Mouse (Mus musculus) neural tube, embryonic 15.5 days (tissue): ENCODE data around the gene Mylpf. TPM values are rescaled to one million over a fixed set of nuclear protein-coding genes. Genes with fewer than 3 reads are reported as not detected.
"Not testable (repeated sequence)": the region's sequence is repeated elsewhere in the genome, so short reads cannot be mapped to it uniquely, and the experiment has no call there.

ENCODE experiments used
- ATAC-seq: fragments of 200-750 bp; cut with Nextera tagmentation; 2 replicates; pipeline ENCODE4 v1.8.0; 2017; ENCODE audit warnings: mild to moderate bottlenecking, moderate TSS enrichment, moderate library complexity; ENCODE audit not compliant: low FRiP score
- H3K27ac ChIP-seq: fragments of 300-500 bp; sonication (generic); replicated peaks from 2 replicates; pipeline ENCODE4 v1.5.1; 2015; ENCODE audit warnings: mild to moderate bottlenecking, inconsistent platforms
- H3K27me3 ChIP-seq: fragments of 300-500 bp; sonication (generic); replicated peaks from 2 replicates; pipeline ENCODE4 v1.6.1; 2015; ENCODE audit warnings: inconsistent platforms
- H3K36me3 ChIP-seq: fragments of 300-500 bp; sonication (generic); 2 replicates; pipeline ENCODE4 v1.6.1; 2015; ENCODE audit warnings: inconsistent platforms
- H3K4me1 ChIP-seq: fragments of 300-500 bp; sonication (generic); 2 replicates; pipeline ENCODE4 v1.6.1; 2015; ENCODE audit warnings: inconsistent platforms
- H3K4me2 ChIP-seq: fragments of 300-500 bp; sonication (generic); 2 replicates; pipeline ENCODE4 v1.6.1; 2015; ENCODE audit warnings: inconsistent platforms, mild to moderate bottlenecking, moderate library complexity
- H3K4me3 ChIP-seq: fragments of 300-500 bp; sonication (generic); replicated peaks from 2 replicates; pipeline ENCODE4 v1.5.1; 2015; ENCODE audit warnings: mild to moderate bottlenecking, inconsistent platforms
- H3K9ac ChIP-seq: fragments of 300-500 bp; sonication (generic); replicated peaks from 2 replicates; pipeline ENCODE4 v1.6.1; 2015; ENCODE audit warnings: mild to moderate bottlenecking, inconsistent platforms
- H3K9me3 ChIP-seq: fragments of 300-500 bp; sonication (generic); replicated peaks from 2 replicates; pipeline ENCODE4 v1.6.1; 2016; ENCODE audit warnings: inconsistent platforms
- WGBS: fragments of 180-500 bp; shearing (Covaris S2); methylation state at CpG from one replicate; pipeline ENCODE4 v1.1.7; 2015; ENCODE audit warnings: mixed read lengths; 5-methylcytosine and 5-hydroxymethylcytosine counted together
- polyA plus RNA-seq: library from polyadenylated mRNA; unstranded; fragments of >200 nt; fragmentation: Nextera tagmentation; extraction: Ambion mirVana; gene quantifications from 2 replicates; pipeline ENCODE4 v1.2.1, GENCODE M21; 2015

Gene Mylpf
- polyA plus RNA-seq, 1 experiment from 2014 or later = 72.2 TPM

DNA sequence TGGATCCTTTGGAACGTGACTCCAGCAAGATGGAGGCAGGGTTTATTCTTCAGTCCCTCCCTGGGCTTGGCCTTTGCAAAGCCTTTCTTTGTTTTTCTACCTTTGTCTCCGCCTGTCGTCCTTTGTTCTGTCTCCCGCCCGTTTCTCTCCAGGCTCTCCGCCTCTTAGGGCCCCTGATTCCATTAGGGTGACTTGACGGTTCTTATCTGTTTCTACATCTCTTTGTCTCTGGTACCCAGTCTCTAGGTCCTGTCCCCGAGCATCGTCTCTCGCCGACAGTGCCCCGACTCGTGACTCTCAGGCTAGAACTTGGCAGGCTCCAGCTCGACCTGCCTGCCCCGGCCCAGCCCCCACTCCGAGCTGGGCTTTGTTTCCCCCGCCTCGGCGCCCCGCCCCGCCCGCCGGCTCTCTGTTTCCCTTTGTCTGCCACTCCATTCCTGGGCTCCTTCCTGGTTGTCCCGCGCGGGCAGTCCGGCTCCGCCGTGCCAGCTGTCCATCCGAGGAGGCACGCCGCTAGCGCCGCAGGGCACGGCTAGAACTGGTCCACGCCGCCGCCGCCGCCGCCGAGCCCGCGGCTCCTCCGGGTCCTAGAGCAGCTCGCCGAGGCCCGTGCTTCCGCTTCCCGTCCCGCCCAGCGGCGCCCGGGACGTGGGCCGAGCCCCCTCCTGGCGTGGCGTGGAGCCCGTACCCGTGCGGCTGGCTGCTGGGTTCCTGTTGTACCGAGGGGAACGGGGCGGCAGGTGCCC is 24.1 kb downstream of the Mylpf start, which contains the start of the genes Zfp553 and Sept1:
Zfp553 (plus strand) TSS at position 440 of the 746 bp plus-strand sequence.
Sept1 (minus strand) TSS at position 509 of the 746 bp plus-strand sequence.
- Histone ChIP-seq H3K4me1 (peaks cover 48% of the 10 kb centered on the region), H3K36me3 (peaks cover 28% of the 10 kb centered on the region), H3K9ac (peak within 1 kb of the TSS; percentile 98), H3K27ac (peak within 1 kb of the TSS; percentile 97), H3K4me2 (peak within 1 kb of the TSS; percentile 71), H3K9me3 (no peaks in the 10 kb centered on the region), H3K4me3 (peak within 1 kb of the TSS; percentile 99), H3K27me3 (no peaks in the 10 kb centered on the region)
- peak; percentile 91 for ATAC-seq
- under 1% methylated on average over 50 of the region's 64 CpGs for WGBS

DNA sequence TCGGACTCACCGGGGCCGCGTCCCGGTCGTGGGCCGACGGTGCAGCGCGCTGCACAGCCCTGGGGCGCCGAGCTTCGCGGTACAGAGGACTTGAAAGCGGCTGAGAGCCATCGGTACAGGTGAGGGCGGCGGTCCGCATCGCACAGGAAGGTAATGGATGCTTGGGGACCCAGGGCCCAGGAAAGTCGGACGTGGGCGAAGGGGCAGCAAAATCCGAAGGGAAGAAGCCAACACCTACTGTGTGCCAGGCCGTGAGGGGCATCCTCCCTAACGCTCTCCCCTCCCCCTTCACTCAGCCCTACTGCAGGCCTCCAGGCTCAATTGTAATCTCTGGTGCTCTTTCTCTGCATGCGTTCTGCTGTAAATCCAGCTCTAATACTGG is 24.7 kb downstream of the Mylpf start:
- Histone ChIP-seq H3K9me3 (no peaks in the 10 kb centered on the region), H3K36me3 (peaks cover 34% of the 10 kb centered on the region), H3K4me3 (peak overlapping the region; percentile 99), H3K27me3 (no peaks in the 10 kb centered on the region), H3K27ac (peak overlapping the region; percentile 97), H3K4me2 (peak overlapping the region; percentile 71), H3K4me1 (peaks cover 48% of the 10 kb centered on the region), H3K9ac (peak overlapping the region; percentile 98)
- peak; percentile 46 for ATAC-seq
- WGBS = under 1% methylated on average over 27 of the region's 27 CpGs

DNA sequence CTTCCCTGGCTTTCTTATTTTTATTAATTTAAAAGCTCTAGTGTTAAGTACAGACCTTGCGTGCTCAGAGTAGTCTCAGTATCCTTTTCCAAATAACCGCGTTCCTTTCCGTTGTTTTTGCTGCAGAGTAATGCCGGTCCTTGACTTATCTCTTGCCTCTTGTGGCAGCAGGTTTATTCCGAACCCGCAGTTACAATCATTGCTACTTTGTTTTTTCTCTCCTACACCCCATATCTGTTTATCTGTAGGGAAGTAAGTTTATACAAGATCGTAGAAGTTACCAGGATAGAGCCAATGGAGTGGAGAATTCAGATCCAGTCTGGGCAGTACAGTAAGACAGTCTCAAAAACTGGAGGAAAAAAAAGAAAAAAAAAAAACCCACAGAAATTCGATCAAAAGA is 25.1 kb downstream of the Mylpf start:
- peak overlapping the region; percentile 98 for H3K9ac ChIP-seq
- peaks cover 38% of the 10 kb centered on the region for H3K36me3 ChIP-seq
- peak overlapping the region; percentile 99 for H3K4me3 ChIP-seq
- peak overlapping the region; percentile 71 for H3K4me2 ChIP-seq
- H3K27me3 ChIP-seq = no peaks in the 10 kb centered on the region
- H3K4me1 ChIP-seq = peaks cover 48% of the 10 kb centered on the region
- no peaks in the 10 kb centered on the region for H3K9me3 ChIP-seq
- no peak for ATAC-seq
- 4% methylated on average over 9 of the region's 9 CpGs for WGBS
- H3K27ac ChIP-seq = peak overlapping the region; percentile 97

DNA sequence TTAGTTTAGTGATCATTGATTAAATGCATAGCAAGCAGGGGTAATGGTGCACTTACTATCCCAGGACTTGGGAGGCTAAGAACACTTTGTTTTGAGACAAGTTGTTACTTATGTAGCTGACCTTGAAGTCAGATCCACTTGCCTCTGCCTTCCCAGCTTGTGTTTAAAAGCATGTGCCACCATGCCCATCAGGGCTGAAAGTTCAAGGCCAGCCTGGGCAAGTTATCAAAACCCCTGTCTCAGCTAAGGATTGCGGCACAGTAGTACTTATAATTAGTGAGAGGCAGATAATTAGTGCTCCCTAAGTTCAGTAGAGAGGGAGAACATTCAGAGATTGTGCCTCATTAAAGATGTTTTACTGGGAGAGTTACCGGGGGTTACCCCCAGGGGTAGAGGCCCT is 26.1 kb downstream of the Mylpf start:
- peaks cover 39% of the 10 kb centered on the region for H3K36me3 ChIP-seq
- H3K9me3 ChIP-seq = no peaks in the 10 kb centered on the region
- no peak for ATAC-seq
- H3K4me2 ChIP-seq = peak overlapping the region; percentile 71; the same call in 1 of the 2 replicates
- H3K4me3 ChIP-seq = no peak overlapping the region
- whole genome bisulfite sequencing = 84% methylated on average over 2 of the region's 2 CpGs
- no peaks in the 10 kb centered on the region for H3K27me3 ChIP-seq
- H3K9ac ChIP-seq = no peak overlapping the region
- peaks cover 43% of the 10 kb centered on the region for H3K4me1 ChIP-seq
- H3K27ac ChIP-seq = no peak overlapping the region

DNA sequence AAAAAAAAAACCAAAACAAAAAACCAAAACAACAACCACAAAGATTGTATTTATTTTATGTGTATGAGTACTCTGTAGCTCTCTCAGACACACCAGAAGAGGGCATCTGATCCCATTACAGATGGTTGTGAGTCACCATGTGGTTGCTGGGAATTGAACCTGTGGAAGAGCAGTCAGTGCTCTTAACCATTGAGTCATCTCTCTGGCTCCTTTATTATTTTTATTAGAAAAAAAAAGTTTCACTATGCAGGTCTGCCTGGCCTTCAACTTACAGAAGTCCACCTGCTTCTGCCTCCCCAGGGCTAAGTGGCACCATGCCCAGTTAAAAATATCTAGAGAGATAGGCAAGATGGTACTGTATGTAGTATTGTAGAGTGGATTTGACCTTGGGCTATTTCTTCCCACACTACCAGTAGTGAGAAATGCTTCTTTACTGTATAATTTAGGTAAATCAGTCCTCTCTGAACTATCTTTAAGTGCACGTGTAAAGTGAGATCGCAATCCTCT is 34.7 kb downstream of the Mylpf start:
- no peak for ATAC-seq
- H3K4me1 ChIP-seq = peaks cover 34% of the 10 kb centered on the region
- 43% methylated on average over 2 of the region's 2 CpGs for WGBS
- H3K9ac ChIP-seq = peak overlapping the region; percentile 98; the same call in 1 of the 2 replicates
- H3K27ac ChIP-seq = peak overlapping the region; percentile 91
- H3K36me3 ChIP-seq = peaks cover 13% of the 10 kb centered on the region
- no peaks in the 10 kb centered on the region for H3K27me3 ChIP-seq
- H3K9me3 ChIP-seq = no peaks in the 10 kb centered on the region
- H3K4me2 ChIP-seq = peak overlapping the region; percentile 85
- H3K4me3 ChIP-seq = peak overlapping the region; percentile 89

DNA sequence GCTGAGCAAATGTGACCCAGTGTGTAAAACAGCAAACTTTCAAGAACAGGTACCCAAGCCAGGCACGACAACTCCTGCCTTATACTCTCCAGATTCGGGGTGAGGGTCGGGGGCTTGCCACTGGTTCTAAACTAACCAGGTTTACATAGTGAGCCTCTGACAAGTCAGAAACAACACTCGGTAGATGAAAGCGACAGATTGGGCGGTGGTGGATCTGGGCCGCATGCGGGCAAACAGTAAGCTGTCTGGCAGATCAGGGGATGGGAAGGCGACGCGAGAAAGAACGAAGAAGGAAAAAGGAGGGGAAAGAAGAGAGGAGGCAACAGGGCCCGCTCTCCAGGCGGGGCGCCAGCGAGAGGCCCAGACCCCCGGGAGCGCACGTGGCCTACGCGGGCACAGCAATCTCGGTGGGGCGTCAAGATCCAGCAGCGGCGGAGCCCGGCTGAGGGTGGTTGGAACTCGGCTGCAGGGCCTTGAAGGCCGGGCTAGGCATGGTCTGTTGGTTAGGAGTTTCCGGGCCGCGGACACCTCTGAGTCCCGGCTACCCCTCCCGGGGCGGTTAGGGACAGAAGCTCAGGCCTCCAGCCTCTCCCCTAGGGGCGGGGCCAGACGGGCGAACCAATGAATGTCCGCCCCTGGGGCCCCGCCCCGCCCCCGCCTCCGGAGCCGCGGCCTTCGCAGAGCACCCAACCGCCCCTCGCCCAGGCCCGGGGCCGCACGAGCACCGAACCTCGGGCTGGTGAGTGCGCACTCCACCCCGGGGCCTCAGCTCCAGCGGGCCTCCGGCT is 35.4 kb downstream of the Mylpf start, which contains the start of gene Zfp771:
Zfp771 (plus strand) TSS at position 405 of the 788 bp plus-strand sequence.
- Histone ChIP-seq H3K27me3 (no peaks in the 10 kb centered on the region), H3K4me2 (peak within 1 kb of the TSS; percentile 85), H3K36me3 (peaks cover 9% of the 10 kb centered on the region; the same call in 1 of the 2 replicates), H3K4me1 (peaks cover 34% of the 10 kb centered on the region), H3K9ac (peak within 1 kb of the TSS; percentile 98), H3K4me3 (peak within 1 kb of the TSS; percentile 89), H3K9me3 (no peaks in the 10 kb centered on the region), H3K27ac (peak within 1 kb of the TSS; percentile 91)
- under 1% methylated on average over 53 of the region's 56 CpGs for WGBS
- ATAC-seq = peak; percentile 96

DNA sequence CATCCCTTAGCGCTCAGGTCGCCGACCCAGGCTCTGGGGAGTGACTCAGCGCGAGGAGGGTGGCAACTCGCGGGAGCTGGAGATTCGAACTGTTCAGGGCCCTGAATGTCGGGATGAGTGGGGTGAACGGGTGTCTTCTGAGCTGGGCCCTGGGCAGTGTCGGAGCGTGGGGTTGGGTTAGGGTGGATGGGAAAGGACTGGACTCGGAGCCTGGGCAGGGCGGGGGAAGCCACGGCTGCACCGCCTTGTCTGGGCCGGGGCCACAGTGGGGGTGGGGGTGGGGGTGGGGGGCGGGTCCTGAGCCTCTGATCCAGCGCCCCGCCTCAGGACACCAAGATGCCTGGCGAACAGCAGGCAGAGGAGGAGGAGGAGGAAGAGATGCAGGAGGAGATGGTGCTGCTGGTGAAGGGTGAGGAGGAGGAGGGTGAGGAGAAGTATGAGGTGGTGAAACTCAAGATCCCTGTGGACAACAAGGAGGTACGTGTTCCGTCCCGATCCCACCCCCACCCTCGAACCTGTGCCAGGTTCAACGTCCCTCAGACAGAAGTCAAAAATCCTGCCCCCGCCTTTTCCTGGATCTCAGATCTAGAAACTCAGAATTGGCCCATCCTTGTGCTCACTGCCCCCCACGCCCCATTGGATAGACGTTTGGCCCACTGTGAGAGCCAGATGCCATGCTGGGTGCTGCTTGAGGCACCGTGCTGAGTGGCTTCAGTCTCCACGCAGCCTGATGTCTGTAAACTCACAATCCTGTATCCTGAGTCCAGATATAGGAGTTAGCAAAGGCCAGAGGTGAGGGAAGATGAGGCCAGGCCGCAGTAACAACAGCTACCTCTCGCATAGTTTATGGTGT is 36.2 kb downstream of the Mylpf start:
- Histone ChIP-seq H3K36me3 (peaks cover 17% of the 10 kb centered on the region), H3K9ac (peak overlapping the region; percentile 98), H3K4me2 (peak overlapping the region; percentile 85), H3K9me3 (no peaks in the 10 kb centered on the region), H3K27ac (peak overlapping the region; percentile 91), H3K27me3 (no peaks in the 10 kb centered on the region), H3K4me1 (peaks cover 34% of the 10 kb centered on the region), H3K4me3 (peak overlapping the region; percentile 89)
- ATAC-seq = peak; percentile 57
- WGBS = 10% methylated on average over 32 of the region's 33 CpGs

DNA sequence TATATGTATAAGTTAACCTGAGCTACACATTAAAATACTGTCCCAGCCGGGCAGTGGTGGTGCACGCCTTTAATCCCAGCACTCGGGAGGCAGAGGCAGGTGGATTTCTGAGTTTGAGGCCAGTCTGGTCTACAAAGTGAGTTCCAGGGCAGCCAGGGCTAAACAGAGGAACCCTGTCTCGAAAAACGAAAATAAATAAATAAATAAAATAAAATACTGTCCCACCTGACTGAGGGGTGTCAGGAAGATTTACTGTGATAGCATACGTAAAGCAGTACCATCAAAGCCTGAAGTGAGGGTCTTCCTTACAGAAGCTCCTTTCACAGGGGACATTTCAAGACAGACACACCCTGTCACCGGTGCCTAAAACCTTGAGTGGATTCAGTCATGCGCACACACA is 41.8 kb downstream of the Mylpf start:
- WGBS = 93% methylated on average over 8 of the region's 8 CpGs
- H3K9me3 ChIP-seq, H3K27ac ChIP-seq, ATAC-seq, H3K27me3 ChIP-seq, H3K9ac ChIP-seq, H3K4me3 ChIP-seq, H3K4me2 ChIP-seq: not testable (repeated sequence)
- H3K36me3 ChIP-seq = peaks cover 18% of the 10 kb centered on the region
- peaks cover 39% of the 10 kb centered on the region for H3K4me1 ChIP-seq

DNA sequence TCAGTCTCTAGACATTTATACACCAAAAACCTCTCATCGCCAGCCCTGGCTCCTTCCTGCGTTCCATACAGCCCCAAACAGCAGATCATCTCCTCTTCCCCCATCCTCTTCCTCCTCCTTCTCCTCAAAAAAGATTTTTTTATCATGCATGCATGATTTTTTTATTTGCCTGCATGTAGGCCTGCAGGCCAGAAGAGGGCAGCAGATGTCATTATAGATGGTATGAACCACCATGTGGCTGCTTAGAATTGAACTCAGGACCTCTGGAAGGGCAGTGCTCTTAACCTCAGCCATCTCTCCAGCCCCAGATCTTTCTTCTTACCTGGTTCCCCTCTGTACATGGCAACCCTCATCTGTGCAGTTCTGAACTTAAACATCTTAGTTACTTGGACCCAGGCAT is 43.7 kb downstream of the Mylpf start:
- no peaks in the 10 kb centered on the region for H3K9me3 ChIP-seq
- H3K27ac ChIP-seq = no peak overlapping the region
- H3K27me3 ChIP-seq = no peaks in the 10 kb centered on the region
- peaks cover 22% of the 10 kb centered on the region for H3K4me1 ChIP-seq
- no peak for ATAC-seq
- WGBS = 92% methylated on average over 2 of the region's 2 CpGs
- no peak overlapping the region for H3K9ac ChIP-seq
- H3K4me3 ChIP-seq = no peak overlapping the region
- H3K36me3 ChIP-seq = peaks cover 13% of the 10 kb centered on the region
- H3K4me2 ChIP-seq = no peak overlapping the region

DNA sequence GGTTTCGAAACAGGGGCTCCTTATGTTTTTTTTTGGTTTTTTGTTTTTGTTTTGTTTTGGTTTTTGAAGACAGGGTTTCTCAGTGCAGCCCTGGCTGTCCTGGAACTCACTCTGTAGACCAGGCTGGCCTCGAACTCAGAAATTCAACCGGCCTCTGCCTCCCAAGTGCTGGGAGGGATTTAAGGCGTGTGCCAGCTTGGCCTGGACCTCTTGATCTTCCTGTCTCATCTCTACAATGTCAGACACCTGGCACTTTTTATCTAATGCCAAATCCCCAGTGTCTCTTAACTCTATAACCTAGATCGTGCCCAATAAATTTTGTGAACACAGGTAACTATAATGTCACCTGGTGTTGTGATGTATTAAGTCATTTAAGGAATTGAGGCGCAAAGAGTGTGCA is 44.7 kb downstream of the Mylpf start:
- no peak for ATAC-seq
- H3K4me3 ChIP-seq = peak overlapping the region; percentile 63

More for the DNA sequence above, 44.7 kb downstream of the Mylpf start:
- Histone ChIP-seq H3K27me3 (no peaks in the 10 kb centered on the region), H3K9me3 (no peaks in the 10 kb centered on the region), H3K36me3 (peaks cover 10% of the 10 kb centered on the region), H3K27ac (peak overlapping the region; percentile 96), H3K4me2 (peak overlapping the region; percentile 97), H3K9ac (peak overlapping the region; percentile 65), H3K4me1 (peaks cover 20% of the 10 kb centered on the region)
- whole genome bisulfite sequencing = 79% methylated on average over 6 of the region's 6 CpGs
